Mouse (Mus musculus) lung, postnatal 14 days (tissue): ENCODE results near the gene Cntn5.
"Not testable (repeated sequence)": the region's sequence is repeated elsewhere in the genome, so short reads cannot be mapped to it uniquely, and the experiment has no call there.

Experiments
- DNase-seq: peaks from one replicate; pipeline ENCODE4 v3.0.0; 2021

Gene Cntn5

GRCm38 (mm10) chr9:10645951-10646350, 258.6 kb downstream of the Cntn5 start:
- no peak for DNase-seq

- DNase-seq, result no peak
These were observed 259.3 kb downstream of the Cntn5 start for GRCm38 (mm10) chr9:10645045-10645830.

GRCm38 (mm10) chr9:10618036-10618435, 286.5 kb downstream of the Cntn5 start:
- no peak for DNase-seq

DNA sequence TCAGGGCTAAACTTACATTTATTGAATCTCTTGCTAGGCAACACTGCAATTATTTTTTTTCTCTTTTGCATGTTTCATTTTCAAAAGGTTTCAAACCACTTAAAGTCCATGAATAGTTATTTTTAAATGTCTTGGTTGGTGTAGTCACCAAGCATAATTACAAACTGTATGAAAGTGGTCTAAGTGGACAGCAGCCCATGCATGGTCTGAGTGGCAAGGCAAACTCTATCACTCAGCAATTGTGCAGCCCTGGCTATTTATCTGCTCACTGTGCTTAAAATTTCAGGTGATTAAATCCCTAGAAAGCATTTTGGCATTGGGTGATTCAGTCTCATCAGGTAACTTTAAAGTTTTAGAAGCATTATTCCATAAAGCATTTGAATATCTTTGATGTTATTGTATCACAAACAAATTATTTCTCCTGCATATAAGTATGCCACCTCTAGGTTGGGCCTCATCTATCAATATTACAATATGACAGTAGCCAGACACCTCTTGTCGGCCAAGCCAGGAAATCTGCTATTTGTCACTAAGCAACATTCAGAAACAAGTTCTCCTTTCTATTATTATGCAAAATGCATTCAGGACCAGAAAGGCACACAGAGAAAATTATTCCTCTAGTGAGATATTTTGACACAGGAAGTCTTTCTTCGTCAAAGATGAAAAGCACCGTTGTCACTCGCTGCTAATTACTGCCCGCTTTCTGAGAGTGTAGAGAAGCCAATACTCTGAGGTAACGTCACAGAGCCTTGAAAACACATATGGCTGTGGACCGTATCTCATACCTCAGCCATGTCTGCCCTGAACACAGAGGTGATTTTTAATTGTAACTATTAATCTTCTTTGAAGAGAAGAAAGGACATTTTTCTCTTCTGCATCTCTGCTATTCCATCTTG, 329.0 kb downstream of the Cntn5 start:
- DNase-seq, result no peak

DNA sequence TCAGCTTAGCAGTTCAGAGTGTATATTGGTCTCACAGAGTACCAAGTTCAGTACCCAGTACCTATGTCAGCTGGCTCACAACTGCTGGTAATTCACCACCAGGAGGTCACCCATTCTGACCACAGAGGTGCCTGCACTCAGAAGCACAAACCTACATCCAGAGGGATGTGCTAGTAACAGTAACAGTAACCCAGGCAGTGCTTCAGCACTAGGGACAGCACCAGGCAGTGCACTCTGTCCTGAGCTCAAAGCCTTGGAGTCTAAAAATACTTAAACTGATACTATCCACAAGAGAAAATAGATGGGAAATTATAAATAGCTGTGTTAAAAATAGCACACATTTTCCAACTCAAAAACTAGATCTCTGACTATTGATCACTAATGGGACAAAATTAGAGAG, 334.7 kb downstream of the Cntn5 start:
- no peak for DNase-seq

GRCm38 (mm10) chr9:10540877-10541276, 363.7 kb downstream of the Cntn5 start:
- not testable (repeated sequence) for DNase-seq

GRCm38 (mm10) chr9:10532248-10532647, 372.3 kb downstream of the Cntn5 start:
- no peak for DNase-seq

GRCm38 (mm10) chr9:10531087-10531486, 373.5 kb downstream of the Cntn5 start:
- DNase-seq, result no peak

GRCm38 (mm10) chr9:10529528-10529927, 375.0 kb downstream of the Cntn5 start:
- no peak for DNase-seq

- no peak for DNase-seq
These were observed 375.5 kb downstream of the Cntn5 start for GRCm38 (mm10) chr9:10529113-10529512.

- DNase-seq, result no peak
These were observed 375.9 kb downstream of the Cntn5 start for GRCm38 (mm10) chr9:10528692-10529091.

DNA sequence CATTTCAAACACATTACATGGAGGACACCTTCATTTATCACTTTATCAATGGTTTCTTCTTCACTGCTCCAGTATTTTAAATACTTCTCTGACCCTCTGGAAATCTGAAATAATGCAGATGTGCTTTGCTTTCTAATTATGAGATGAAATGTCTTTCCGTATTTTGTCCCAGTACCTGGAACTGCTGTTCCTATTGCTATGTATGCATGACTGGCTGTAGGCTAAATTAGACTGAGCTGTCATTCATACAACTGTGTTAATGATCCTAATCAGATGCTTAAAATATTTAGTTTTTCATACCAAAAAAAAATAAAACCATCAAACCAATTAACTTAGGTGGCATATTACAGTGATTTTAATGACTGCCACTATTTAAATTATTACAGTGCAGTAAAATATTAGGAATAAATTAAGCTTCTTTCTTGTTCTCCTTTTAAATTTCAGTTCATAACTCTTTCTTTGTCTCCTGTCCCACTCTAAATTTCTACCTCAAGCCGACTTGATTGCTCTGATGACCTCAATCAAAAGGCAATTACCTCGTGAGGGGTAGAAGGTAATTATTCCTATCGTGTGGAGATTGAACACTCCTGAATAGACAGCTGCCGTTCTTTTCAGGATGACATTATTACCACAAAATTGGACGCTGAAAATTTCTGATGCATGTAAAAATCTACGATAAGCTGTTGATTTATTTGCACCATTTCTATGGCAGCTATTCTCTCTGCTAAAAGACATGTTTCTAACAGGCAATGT, 378.5 kb downstream of the Cntn5 start:
- no peak for DNase-seq

GRCm38 (mm10) chr9:10522604-10523003, 382.0 kb downstream of the Cntn5 start:
- DNase-seq, result no peak

- DNase-seq, result no peak
These were observed 383.5 kb downstream of the Cntn5 start for GRCm38 (mm10) chr9:10521054-10521453.

GRCm38 (mm10) chr9:10492243-10492642, 412.3 kb downstream of the Cntn5 start:
- DNase-seq, result no peak

GRCm38 (mm10) chr9:10471484-10472125, 433.0 kb downstream of the Cntn5 start:
- DNase-seq, result no peak

- DNase-seq, result no peak
These were observed 439.8 kb downstream of the Cntn5 start for GRCm38 (mm10) chr9:10464758-10465157.

- DNase-seq, result no peak
These were observed 446.7 kb downstream of the Cntn5 start for GRCm38 (mm10) chr9:10457900-10458299.

GRCm38 (mm10) chr9:10448987-10449563, 455.5 kb downstream of the Cntn5 start:
- DNase-seq, result no peak

DNA sequence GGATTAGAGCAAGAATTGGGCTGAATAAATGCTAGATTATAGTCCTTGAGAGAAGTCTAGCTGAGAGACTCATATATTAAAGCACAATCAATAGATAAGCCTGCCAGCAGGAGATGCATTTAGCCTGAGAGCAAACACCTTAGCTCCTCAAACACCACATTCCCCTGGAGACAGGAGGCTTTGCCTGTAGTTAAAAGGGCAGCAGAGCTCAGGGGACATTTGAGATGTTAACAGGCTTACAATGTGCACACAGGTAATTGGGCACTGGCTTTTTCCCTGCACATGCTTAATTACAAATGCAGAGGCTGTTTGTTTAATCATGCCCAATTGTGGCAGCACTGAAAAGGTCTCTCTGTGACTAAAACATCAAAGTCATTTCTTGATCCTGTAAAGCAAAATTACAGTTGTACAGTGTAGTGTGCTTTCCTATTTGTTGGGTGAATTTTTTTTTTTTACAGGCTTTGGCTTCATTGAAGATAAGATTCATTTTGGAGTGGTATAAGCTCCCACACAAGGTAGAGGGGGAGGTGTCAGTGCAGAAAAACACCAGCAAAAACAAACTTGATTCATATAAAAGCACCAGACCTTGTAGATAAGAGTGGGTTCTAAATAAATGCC, 457.2 kb downstream of the Cntn5 start:
- no peak for DNase-seq

DNA sequence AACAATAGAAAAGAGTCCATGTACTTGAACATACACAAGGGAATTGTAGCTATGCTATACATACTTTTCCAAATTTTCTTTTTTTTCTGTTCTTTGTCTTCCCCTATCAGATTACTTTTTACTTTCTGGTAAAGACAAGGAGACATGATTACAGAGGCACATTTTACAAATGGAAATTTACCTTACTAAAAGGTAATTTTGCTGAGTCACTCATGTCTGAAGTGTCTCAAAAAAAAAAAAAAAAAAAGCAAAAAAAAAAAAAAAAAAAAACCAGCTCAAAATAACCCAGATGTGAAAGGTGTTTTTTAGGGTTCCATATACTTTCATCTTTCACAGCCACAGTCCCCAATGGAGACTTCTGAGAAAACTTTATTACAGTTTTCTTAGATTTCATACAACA, 492.5 kb downstream of the Cntn5 start:
- no peak for DNase-seq

DNA sequence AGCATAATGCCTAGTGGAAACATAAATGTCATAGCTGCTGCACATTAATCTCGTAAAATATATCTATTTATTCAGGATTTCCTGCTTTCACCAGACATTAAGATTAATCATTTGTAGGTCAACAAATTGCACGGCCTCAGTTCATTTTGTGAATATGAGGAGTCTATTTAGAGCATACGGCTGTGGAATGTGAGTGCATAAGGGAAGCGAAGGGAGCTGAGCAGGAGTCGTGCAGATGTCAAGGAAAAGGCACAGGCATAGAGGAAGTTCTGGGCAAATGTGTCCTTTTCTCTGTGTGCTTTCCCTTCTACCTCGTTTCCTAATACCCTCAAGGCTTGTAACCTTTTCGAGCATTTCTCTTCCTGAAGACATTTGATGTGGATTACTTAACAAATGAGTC, 504.5 kb downstream of the Cntn5 start:
- DNase-seq, result no peak
